Mouse (Mus musculus) hindbrain, embryonic 15.5 days (tissue): Measurements from ENCODE around the gene Rpl10-ps3. TPM values are rescaled to one million over a fixed set of nuclear protein-coding genes. Genes with fewer than 3 reads are reported as not detected.
A peak's percentile ranks its signal among the peaks of the same experiment; 100 is the strongest.

Experiments
- ATAC-seq: fragments of 200-750 bp; cut with Nextera tagmentation; 2 replicates; pipeline ENCODE4 v1.8.0; 2017; ENCODE audit warnings: low read depth, moderate number of reproducible peaks, moderate TSS enrichment; ENCODE audit not compliant: low FRiP score
- H3K27ac ChIP-seq: fragments of 300-500 bp; sonication (generic); replicated peaks from 2 replicates; pipeline ENCODE4 v1.5.1; 2015; ENCODE audit warnings: mild to moderate bottlenecking, inconsistent platforms
- H3K27me3 ChIP-seq: fragments of 300-500 bp; sonication (generic); 2 replicates; pipeline ENCODE4 v1.6.1; 2015; ENCODE audit warnings: control low read depth, inconsistent platforms
- H3K36me3 ChIP-seq: fragments of 300-500 bp; sonication (generic); 2 replicates; pipeline ENCODE4 v1.6.1; 2015; ENCODE audit warnings: control low read depth, inconsistent platforms
- H3K4me1 ChIP-seq: fragments of 300-500 bp; sonication (generic); replicated peaks from 2 replicates; pipeline ENCODE4 v1.6.1; 2015; ENCODE audit warnings: control low read depth, inconsistent platforms
- H3K4me2 ChIP-seq: fragments of 300-500 bp; sonication (generic); 2 replicates; pipeline ENCODE4 v1.6.1; 2015; ENCODE audit warnings: moderate library complexity, mild to moderate bottlenecking, inconsistent platforms
- H3K4me3 ChIP-seq: fragments of 300-500 bp; sonication (generic); 2 replicates; pipeline ENCODE4 v1.5.1; 2015; ENCODE audit warnings: mild to moderate bottlenecking, inconsistent platforms
- H3K9ac ChIP-seq: fragments of 300-500 bp; sonication (generic); 2 replicates; pipeline ENCODE4 v1.6.1; 2015; ENCODE audit warnings: inconsistent platforms
- H3K9me3 ChIP-seq: fragments of 300-500 bp; sonication (generic); 2 replicates; pipeline ENCODE4 v1.6.1; 2016; ENCODE audit warnings: control low read depth, inconsistent platforms
- WGBS: fragments of 180-500 bp; shearing (Covaris S2); methylation state at CpG from one replicate; pipeline ENCODE4 v1.1.7; 2015; 5-methylcytosine and 5-hydroxymethylcytosine counted together
- polyA plus RNA-seq: library from polyadenylated mRNA; unstranded; fragments of >200 nt; fragmentation: Nextera tagmentation; extraction: Ambion mirVana; gene quantifications from 2 replicates; pipeline ENCODE4 v1.2.1, GENCODE M21; 2015

The Rpl10-ps3 gene
- polyA plus RNA-seq, 1 experiment from 2014 or later: 121 TPM

DNA sequence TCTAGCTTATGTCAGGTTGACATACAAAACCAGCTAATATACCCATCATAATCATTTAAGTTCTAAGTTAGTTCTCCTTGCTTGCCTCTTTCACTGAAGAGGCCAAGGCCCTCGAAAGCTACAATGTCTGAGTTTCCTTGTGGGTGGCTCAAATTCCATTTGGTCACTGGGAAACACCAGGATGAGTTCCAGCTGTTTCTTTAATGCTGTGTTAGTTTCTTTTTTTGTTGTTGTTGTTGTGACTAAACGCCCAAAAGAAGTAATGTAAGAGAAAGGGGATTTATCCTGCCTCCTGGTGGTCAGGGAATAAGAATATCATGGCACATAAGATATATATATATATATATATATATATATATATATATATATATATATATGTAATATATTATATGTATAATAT is 39.7 kb downstream of the Rpl10-ps3 start:
- Histone ChIP-seq H3K27ac (no peak overlapping the region), H3K36me3 (no peaks in the 10 kb centered on the region), H3K27me3 (no peaks in the 10 kb centered on the region), H3K4me3 (no peak overlapping the region), H3K9me3 (no peaks in the 10 kb centered on the region), H3K9ac (no peak overlapping the region), H3K4me1 (peaks cover 33% of the 10 kb centered on the region), H3K4me2 (no peak overlapping the region)
- no peak for ATAC-seq
- 73% methylated on average over 2 of the region's 2 CpGs for whole genome bisulfite sequencing

DNA sequence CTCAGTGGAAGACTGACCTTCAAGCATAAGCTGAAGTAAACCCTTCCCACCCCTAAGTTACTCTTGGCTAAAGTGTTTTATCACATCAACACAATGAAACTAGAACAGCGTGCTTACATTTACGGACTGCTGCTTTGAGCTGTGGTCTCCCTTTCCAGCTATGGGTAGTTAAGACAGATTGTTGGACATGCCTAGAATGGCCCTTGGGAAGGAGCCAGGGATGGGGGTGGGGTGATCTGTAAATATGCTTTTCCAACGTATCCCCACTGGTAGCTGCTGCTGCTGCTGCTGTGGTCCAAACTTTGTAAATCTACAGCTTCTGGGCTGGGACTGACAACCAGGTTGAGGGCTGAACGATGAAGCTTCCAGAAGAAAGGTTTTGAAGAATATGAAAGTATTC is 40.8 kb downstream of the Rpl10-ps3 start:
- Histone ChIP-seq H3K36me3 (no peaks in the 10 kb centered on the region), H3K27ac (no peak overlapping the region), H3K27me3 (no peaks in the 10 kb centered on the region), H3K4me2 (no peak overlapping the region), H3K4me3 (no peak overlapping the region), H3K4me1 (peaks cover 33% of the 10 kb centered on the region), H3K9ac (no peak overlapping the region), H3K9me3 (no peaks in the 10 kb centered on the region)
- 63% methylated on average over 4 of the region's 4 CpGs for WGBS
- ATAC-seq: no peak

DNA sequence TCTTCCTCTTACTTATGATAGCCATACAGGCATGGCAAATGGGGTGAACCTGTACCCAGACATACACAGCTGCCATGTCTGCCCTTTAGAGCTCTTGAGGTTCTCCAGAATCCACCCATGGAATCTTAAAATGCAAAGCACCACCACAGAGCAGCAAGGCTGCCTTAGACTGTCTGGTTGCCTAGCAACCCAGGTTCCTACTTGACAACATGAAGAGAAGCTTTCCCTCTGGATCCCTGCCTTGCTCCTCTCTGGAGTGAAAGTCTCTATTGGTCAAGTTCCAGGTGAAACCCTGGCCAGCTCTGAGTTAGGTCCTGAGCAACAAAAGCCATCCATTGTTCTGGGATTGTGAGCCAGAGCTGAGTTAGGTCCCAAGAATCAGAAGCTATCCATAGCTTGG is 43.0 kb downstream of the Rpl10-ps3 start:
- Histone ChIP-seq H3K9me3 (no peaks in the 10 kb centered on the region), H3K27me3 (no peaks in the 10 kb centered on the region), H3K4me2 (no peak overlapping the region), H3K4me1 (peaks cover 31% of the 10 kb centered on the region), H3K27ac (peak overlapping the region; percentile 69), H3K36me3 (no peaks in the 10 kb centered on the region), H3K4me3 (no peak overlapping the region), H3K9ac (no peak overlapping the region)
- peak; percentile 67 for ATAC-seq

DNA sequence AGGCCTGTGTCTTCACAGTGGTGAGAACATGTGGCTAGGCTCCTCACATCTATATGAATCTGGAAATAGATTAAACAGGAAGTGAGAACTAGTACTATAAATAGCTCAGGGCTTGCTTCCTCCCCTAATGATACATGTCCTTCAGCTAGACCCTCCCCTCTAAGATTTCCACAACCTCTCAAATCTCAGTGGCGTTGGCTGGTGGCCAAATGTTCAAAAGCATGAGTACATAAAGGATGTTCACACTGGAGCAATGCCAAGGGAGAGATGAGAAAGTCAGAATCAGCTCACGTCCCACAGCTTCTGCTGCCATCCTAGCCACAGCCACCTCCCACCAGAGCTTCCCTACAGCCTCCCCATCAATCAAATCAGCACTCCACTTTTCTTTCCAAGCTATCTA is 46.4 kb downstream of the Rpl10-ps3 start:
- Histone ChIP-seq H3K36me3 (no peaks in the 10 kb centered on the region), H3K4me2 (no peak overlapping the region), H3K27me3 (no peaks in the 10 kb centered on the region), H3K4me3 (no peak overlapping the region), H3K9me3 (no peaks in the 10 kb centered on the region), H3K27ac (no peak overlapping the region), H3K4me1 (peaks cover 9% of the 10 kb centered on the region), H3K9ac (no peak overlapping the region)
- ATAC-seq: no peak
- WGBS: 48% methylated on average over 2 of the region's 2 CpGs

Other genes with a start within 250 kb of the Rpl10-ps3 start
- gene Plet1, start 149.6 kb upstream of the Rpl10-ps3 start, polyA plus RNA-seq: 0.51 and 0.52 TPM in 2 replicates
- gene Pts, start 183.8 kb upstream of the Rpl10-ps3 start, polyA plus RNA-seq: 108 TPM in 2 replicates
- 17.2 and 26.3 TPM in 2 replicates for gene Il18, start 209.9 kb upstream of the Rpl10-ps3 start, polyA plus RNA-seq
- gene Bco2, start 210.2 kb upstream of the Rpl10-ps3 start, polyA plus RNA-seq: 0.47 and 0.60 TPM in 2 replicates
- gene Tex12, start 216.4 kb upstream of the Rpl10-ps3 start, polyA plus RNA-seq: 0.17 TPM in 1 of 2 replicates, not detected in the other